Mouse (Mus musculus) hindbrain, embryonic 13.5 days (tissue): ENCODE data around the gene Sowahc. TPM values are rescaled to one million over a fixed set of nuclear protein-coding genes. Genes with fewer than 3 reads are reported as not detected.
A peak's percentile ranks its signal among the peaks of the same experiment; 100 is the strongest.

Experiments used
- ATAC-seq: fragments of 200-750 bp; cut with Nextera tagmentation; 2 replicates; pipeline ENCODE4 v1.8.0; 2017; ENCODE audit warnings: moderate TSS enrichment; ENCODE audit not compliant: low FRiP score
- H3K27ac ChIP-seq: fragments of 300-500 bp; sonication (generic); 2 replicates; pipeline ENCODE4 v1.5.1; 2015; ENCODE audit warnings: inconsistent platforms, mild to moderate bottlenecking, moderate library complexity
- H3K27me3 ChIP-seq: fragments of 300-500 bp; sonication (generic); 2 replicates; pipeline ENCODE4 v1.6.1; 2015; ENCODE audit warnings: mild to moderate bottlenecking, inconsistent platforms
- H3K36me3 ChIP-seq: fragments of 300-500 bp; sonication (generic); 2 replicates; pipeline ENCODE4 v1.6.1; 2015; ENCODE audit warnings: mild to moderate bottlenecking, inconsistent platforms
- H3K4me1 ChIP-seq: fragments of 300-500 bp; sonication (generic); replicated peaks from 2 replicates; pipeline ENCODE4 v1.6.1; 2015; ENCODE audit warnings: inconsistent platforms
- H3K4me2 ChIP-seq: fragments of 300-500 bp; sonication (generic); 2 replicates; pipeline ENCODE4 v1.6.1; 2015; ENCODE audit warnings: inconsistent platforms, mild to moderate bottlenecking, moderate library complexity
- H3K4me3 ChIP-seq: fragments of 300-500 bp; sonication (generic); 2 replicates; pipeline ENCODE4 v1.5.1; 2015; ENCODE audit warnings: mild to moderate bottlenecking, inconsistent platforms
- H3K9ac ChIP-seq: fragments of 300-500 bp; sonication (generic); 2 replicates; pipeline ENCODE4 v1.6.1; 2015; ENCODE audit warnings: mild to moderate bottlenecking, inconsistent platforms
- H3K9me3 ChIP-seq: fragments of 300-500 bp; sonication (generic); 2 replicates; pipeline ENCODE4 v1.6.1; 2016; ENCODE audit warnings: inconsistent platforms
- WGBS: fragments of 180-500 bp; shearing (Covaris S2); methylation state at CpG from one replicate; pipeline ENCODE4 v1.1.7; 2015; 5-methylcytosine and 5-hydroxymethylcytosine counted together
- polyA plus RNA-seq: library from polyadenylated mRNA; unstranded; fragments of >200 nt; fragmentation: Nextera tagmentation; extraction: Ambion mirVana; gene quantifications from 2 replicates; pipeline ENCODE4 v1.2.1, GENCODE M21; 2015

Gene Sowahc
- polyA plus RNA-seq: 17.0 TPM in 2 replicates

DNA sequence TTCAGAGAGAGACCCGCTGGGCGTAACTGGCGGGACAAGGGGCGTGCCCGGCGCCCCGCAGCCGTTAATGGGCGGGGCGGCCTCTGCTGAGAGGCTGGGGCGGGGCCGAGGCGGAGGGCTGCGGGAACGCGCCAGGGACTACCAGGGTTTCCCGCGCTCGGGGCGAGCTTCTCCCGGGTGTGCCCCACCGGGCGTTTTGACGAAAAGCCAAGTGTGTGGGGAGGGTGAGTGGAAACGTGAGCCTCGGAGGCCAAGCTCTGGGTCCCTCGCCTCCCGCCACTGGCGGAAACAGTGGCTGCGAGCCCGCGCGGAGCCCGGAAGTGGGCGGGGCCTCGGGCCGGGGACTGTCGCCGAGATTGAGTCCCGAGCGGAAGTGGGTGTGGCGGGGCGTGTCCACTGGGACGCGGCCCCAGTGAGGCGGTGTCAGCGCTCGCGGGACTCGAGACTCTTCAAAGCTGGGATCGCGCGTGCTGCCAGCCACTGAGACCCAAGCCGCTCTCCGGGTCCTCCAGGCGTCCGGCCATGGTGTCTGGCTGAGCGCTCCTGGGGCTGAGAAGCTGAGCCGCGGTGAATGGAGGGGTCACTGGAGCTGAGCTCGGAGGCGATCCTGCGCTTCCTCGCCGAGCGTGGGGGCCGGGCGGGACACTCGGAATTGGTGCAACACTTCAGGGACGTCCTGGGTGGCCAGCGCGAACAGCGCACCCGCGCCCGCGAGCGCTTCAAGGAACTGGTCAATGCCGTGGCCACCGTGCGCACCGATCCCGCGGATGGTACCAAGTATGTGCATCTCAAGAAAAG lies at the start of gene Sowahc, which contains the start of gene Sept10:
Sowahc (plus strand) TSS at position 481 of the 798 bp plus-strand sequence.
Sept10 (minus strand) TSS at position 375 of the 798 bp plus-strand sequence.
- Histone ChIP-seq H3K4me2 (peak within 1 kb of the TSS; percentile 100), H3K27ac (peak within 1 kb of the TSS; percentile 97), H3K27me3 (no peaks in the 10 kb centered on the region), H3K36me3 (no peaks in the 10 kb centered on the region), H3K4me1 (peaks cover 29% of the 10 kb centered on the region), H3K4me3 (peak within 1 kb of the TSS; percentile 84), H3K9ac (peak within 1 kb of the TSS; percentile 86), H3K9me3 (no peaks in the 10 kb centered on the region)
- ATAC-seq: peak; percentile 98
- WGBS: under 1% methylated on average over 78 of the region's 84 CpGs

GRCm38 (mm10) chr10:59172539-59172938 lies 49.2 kb upstream of the Sowahc start:
- WGBS: 96% methylated on average over 1 of the region's 1 CpGs
- Histone ChIP-seq H3K9ac (no peak overlapping the region), H3K27ac (no peak overlapping the region), H3K4me2 (no peak overlapping the region), H3K36me3 (peaks cover 21% of the 10 kb centered on the region), H3K27me3 (no peaks in the 10 kb centered on the region), H3K4me1 (no peaks in the 10 kb centered on the region), H3K9me3 (no peaks in the 10 kb centered on the region), H3K4me3 (no peak overlapping the region)
- no peak for ATAC-seq

DNA sequence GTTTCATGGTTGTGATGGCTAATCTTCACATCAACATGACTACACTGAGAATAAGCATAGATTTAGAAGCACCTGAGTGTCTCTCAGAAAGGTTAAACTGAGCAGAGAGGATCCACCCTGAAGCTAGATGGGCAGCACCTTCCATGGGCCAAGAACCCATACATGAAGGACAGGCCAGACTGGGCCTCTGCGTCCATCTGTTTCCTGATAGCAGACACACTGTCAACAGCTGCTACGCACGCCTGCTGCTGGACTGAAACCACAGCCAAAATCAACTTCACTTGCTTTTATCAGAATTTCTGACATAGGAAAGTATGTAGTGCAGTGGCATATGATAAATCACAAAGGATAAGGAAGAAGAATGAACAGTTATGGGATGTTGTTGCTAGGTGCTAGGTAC lies 42.1 kb upstream of the Sowahc start:
- no peak for ATAC-seq
- Histone ChIP-seq H3K36me3 (peaks cover 15% of the 10 kb centered on the region), H3K4me1 (no peaks in the 10 kb centered on the region), H3K27ac (no peak overlapping the region), H3K4me3 (no peak overlapping the region), H3K9me3 (no peaks in the 10 kb centered on the region), H3K9ac (no peak overlapping the region), H3K4me2 (no peak overlapping the region), H3K27me3 (no peaks in the 10 kb centered on the region)
- WGBS: 85% methylated on average over 3 of the region's 3 CpGs

- WGBS: 81% methylated on average over 3 of the region's 3 CpGs
- H3K4me2 ChIP-seq: no peak overlapping the region
- no peaks in the 10 kb centered on the region for H3K4me1 ChIP-seq
- no peak overlapping the region for H3K4me3 ChIP-seq
- no peak for ATAC-seq
- H3K9ac ChIP-seq: no peak overlapping the region
- no peaks in the 10 kb centered on the region for H3K9me3 ChIP-seq
- H3K36me3 ChIP-seq: peaks cover 16% of the 10 kb centered on the region
- no peak overlapping the region for H3K27ac ChIP-seq
- H3K27me3 ChIP-seq: no peaks in the 10 kb centered on the region
These were observed 39.4 kb upstream of the Sowahc start for GRCm38 (mm10) chr10:59182306-59182705.

DNA sequence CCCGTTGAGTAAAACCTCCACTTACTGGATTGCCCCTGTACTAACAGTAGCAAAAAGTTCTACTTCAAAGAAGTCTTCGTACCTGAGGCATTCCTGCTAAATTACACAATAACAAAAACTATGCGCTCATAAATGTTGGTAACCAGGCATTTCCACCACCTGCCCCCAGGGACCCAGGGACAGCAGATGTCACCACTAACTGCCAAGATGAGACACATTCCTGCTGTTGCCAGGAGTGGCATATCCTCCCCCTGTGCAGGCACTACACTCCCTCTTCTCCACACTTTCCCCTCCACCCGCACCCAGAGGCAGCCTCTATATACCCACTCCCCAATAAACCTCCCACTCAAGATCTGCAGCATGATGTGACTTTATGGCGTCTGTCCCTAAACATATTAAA lies 26.9 kb upstream of the Sowahc start:
- ATAC-seq: no peak
- WGBS: 72% methylated on average over 5 of the region's 5 CpGs
- Histone ChIP-seq H3K4me1 (peaks cover 14% of the 10 kb centered on the region), H3K9me3 (no peaks in the 10 kb centered on the region), H3K9ac (no peak overlapping the region), H3K36me3 (peaks cover 10% of the 10 kb centered on the region; the same call in 1 of the 2 replicates), H3K27ac (no peak overlapping the region), H3K4me3 (no peak overlapping the region), H3K4me2 (no peak overlapping the region), H3K27me3 (no peaks in the 10 kb centered on the region)

DNA sequence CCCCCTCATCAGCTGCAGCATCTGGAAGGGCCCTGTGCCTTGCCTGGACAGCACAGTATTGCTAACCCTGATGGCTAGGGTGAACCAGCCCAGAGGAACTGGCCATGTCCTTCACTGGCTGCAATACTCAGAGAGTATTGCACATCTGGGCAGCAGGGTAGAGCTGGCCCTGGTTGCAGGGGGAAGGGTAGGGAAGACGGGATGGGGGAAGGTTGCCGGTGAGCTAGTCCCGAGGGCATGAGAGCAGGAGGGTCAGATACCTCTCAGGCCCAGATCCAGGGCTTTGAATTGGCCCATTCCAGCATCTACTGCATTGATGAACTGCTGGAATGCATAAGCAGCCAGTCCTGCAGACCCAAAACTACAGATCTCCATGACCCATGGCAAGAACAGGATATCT lies 25.0 kb upstream of the Sowahc start:
- Histone ChIP-seq H3K9me3 (no peaks in the 10 kb centered on the region), H3K36me3 (no peaks in the 10 kb centered on the region), H3K9ac (no peak overlapping the region), H3K27ac (no peak overlapping the region), H3K4me3 (no peak overlapping the region), H3K4me1 (peaks cover 14% of the 10 kb centered on the region), H3K4me2 (no peak overlapping the region), H3K27me3 (no peaks in the 10 kb centered on the region)
- WGBS: 83% methylated on average over 3 of the region's 3 CpGs
- ATAC-seq: no peak

GRCm38 (mm10) chr10:59200011-59200410 lies 21.7 kb upstream of the Sowahc start:
- H3K4me1 ChIP-seq: peaks cover 10% of the 10 kb centered on the region
- H3K27ac ChIP-seq: no peak overlapping the region
- no peak for ATAC-seq
- H3K9ac ChIP-seq: no peak overlapping the region
- H3K36me3 ChIP-seq: peaks cover 4% of the 10 kb centered on the region
- H3K4me3 ChIP-seq: no peak overlapping the region
- H3K9me3 ChIP-seq: no peaks in the 10 kb centered on the region
- H3K27me3 ChIP-seq: no peaks in the 10 kb centered on the region
- no peak overlapping the region for H3K4me2 ChIP-seq

DNA sequence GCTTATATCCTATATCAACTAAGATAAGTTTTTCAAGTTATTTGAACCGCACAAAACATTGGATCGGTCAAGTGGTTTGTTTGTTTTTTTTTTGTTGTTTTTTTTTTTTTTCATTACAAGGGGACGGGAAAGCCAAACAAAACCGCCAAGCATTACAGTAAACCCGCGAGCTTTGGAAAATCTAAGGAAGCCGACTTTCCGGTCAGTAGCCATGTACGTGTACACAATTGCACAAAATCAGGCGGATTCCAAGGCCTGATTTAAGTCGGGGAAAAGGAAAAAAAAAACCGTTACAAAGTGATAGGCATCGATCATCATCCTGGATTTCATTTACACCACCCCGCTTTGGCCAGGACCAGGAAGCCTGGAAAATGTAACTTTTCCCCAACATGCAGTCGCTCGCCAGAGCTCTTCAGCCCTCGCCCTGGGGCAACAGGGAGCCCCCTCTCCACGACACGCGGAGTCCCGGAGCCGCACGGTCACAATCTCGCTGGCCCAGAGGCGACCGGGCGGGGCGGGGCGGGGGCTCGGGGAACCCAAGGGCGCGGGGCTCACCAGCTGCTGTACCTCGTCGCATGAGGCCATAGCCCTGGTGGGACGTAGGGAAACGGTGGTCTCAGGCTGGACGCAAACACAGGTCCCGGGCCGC lies 805 bp upstream of the Sowahc start:
- Histone ChIP-seq H3K27ac (peak overlapping the region; percentile 97), H3K4me2 (peak overlapping the region; percentile 100), H3K4me1 (peaks cover 29% of the 10 kb centered on the region), H3K9me3 (no peaks in the 10 kb centered on the region), H3K36me3 (no peaks in the 10 kb centered on the region), H3K4me3 (peak overlapping the region; percentile 84), H3K9ac (peak overlapping the region; percentile 86), H3K27me3 (no peaks in the 10 kb centered on the region)
- 1% methylated on average over 39 of the region's 39 CpGs for WGBS
- ATAC-seq: no peak

GRCm38 (mm10) chr10:59222271-59223101 lies 733 bp downstream of the Sowahc start:
- peak overlapping the region; percentile 86 for H3K9ac ChIP-seq
- no peaks in the 10 kb centered on the region for H3K36me3 ChIP-seq
- peak overlapping the region; percentile 100 for H3K4me2 ChIP-seq
- no peaks in the 10 kb centered on the region for H3K27me3 ChIP-seq
- peak overlapping the region; percentile 84 for H3K4me3 ChIP-seq
- no peaks in the 10 kb centered on the region for H3K9me3 ChIP-seq
- peaks cover 29% of the 10 kb centered on the region for H3K4me1 ChIP-seq
- ATAC-seq: peak; percentile 43
- WGBS: 2% methylated on average over 49 of the region's 49 CpGs
- H3K27ac ChIP-seq: peak overlapping the region; percentile 97

GRCm38 (mm10) chr10:59223301-59223700 lies 1.5 kb downstream of the Sowahc start:
- H3K9me3 ChIP-seq: no peaks in the 10 kb centered on the region
- 40% methylated on average over 14 of the region's 14 CpGs for WGBS
- peaks cover 29% of the 10 kb centered on the region for H3K4me1 ChIP-seq
- H3K27me3 ChIP-seq: no peaks in the 10 kb centered on the region
- peak overlapping the region; percentile 100 for H3K4me2 ChIP-seq
- no peak overlapping the region for H3K27ac ChIP-seq
- no peaks in the 10 kb centered on the region for H3K36me3 ChIP-seq
- peak overlapping the region; percentile 86 for H3K9ac ChIP-seq
- H3K4me3 ChIP-seq: peak overlapping the region; percentile 84
- no peak for ATAC-seq

GRCm38 (mm10) chr10:59223890-59224289 lies 2.1 kb downstream of the Sowahc start:
- peak overlapping the region; percentile 84 for H3K4me3 ChIP-seq
- 78% methylated on average over 4 of the region's 4 CpGs for WGBS
- H3K9ac ChIP-seq: no peak overlapping the region
- H3K27me3 ChIP-seq: no peaks in the 10 kb centered on the region
- no peak for ATAC-seq
- peaks cover 27% of the 10 kb centered on the region for H3K4me1 ChIP-seq
- H3K4me2 ChIP-seq: peak overlapping the region; percentile 100
- no peak overlapping the region for H3K27ac ChIP-seq
- H3K36me3 ChIP-seq: no peaks in the 10 kb centered on the region
- H3K9me3 ChIP-seq: 0 out of 2 replicates have a peak, but pooled peaks cover 4% of the 10 kb centered on the region

- WGBS: 94% methylated on average over 2 of the region's 2 CpGs
- Histone ChIP-seq H3K27ac (no peak overlapping the region), H3K9ac (no peak overlapping the region), H3K4me3 (no peak overlapping the region), H3K4me1 (peaks cover 24% of the 10 kb centered on the region), H3K27me3 (no peaks in the 10 kb centered on the region), H3K36me3 (no peaks in the 10 kb centered on the region), H3K9me3 (0 out of 2 replicates have a peak, but pooled peaks cover 4% of the 10 kb centered on the region), H3K4me2 (0 out of 2 replicates have a peak overlapping the region, but pooled peaks have one; percentile 15)
- no peak for ATAC-seq
These were observed 3.4 kb downstream of the Sowahc start for GRCm38 (mm10) chr10:59225137-59225536.
